Mouse (Mus musculus) stomach, postnatal 0 days (tissue): ENCODE measurements around the gene Zfp329.

Experiments used
- CTCF ChIP-seq: IDR thresholded peaks from 2 replicates; pipeline ENCODE4 v1.5.1; 2016; ENCODE audit warnings: antibody characterized with exemption, low read depth, mild to moderate bottlenecking, moderate library complexity
- EP300 ChIP-seq: optimal IDR thresholded peaks from 2 replicates; pipeline ENCODE3; 2016; ENCODE audit warnings: antibody characterized with exemption

DNA sequence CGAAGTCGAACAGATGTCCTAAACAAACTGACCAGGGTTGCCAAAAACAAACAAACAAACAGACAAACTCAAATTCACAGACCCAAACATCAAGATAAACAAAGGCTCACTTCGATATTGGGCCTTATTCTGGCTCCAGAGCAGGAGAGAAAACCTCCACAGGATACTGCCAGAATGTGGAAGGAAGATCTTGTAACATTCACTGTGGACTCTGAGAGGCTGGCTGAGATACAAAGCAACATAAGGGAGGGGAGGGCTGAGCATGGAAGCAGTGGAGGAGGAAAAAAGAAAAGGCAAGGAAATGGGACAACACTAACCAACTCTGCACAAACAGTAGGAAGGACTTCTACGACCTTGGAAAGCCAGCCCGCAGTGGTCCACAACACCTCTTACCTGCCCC, 39.5 kb downstream of the Zfp329 start:
- no peak for TF ChIP-seq CTCF
- no peak for TF ChIP-seq EP300
